Mouse (Mus musculus) thymus, postnatal 36 days (tissue): ENCODE measurements around the gene Dab1.

Source experiments
- DNase-seq, 2 experiments: peaks; one replicate each; pipeline ENCODE4 v3.0.0; 2022; ENCODE audit warnings: mixed read lengths in 2 of 2

The Dab1 gene

GRCm38 (mm10) chr4:104114006-104114361 lies 494.8 kb downstream of the Dab1 start:
- DNase-seq: no peak

- DNase-seq: no peak
These were observed 500.9 kb downstream of the Dab1 start for GRCm38 (mm10) chr4:104120108-104120507.

- no peak for DNase-seq
These were observed 502.8 kb downstream of the Dab1 start for GRCm38 (mm10) chr4:104121959-104122358.

- no peak for DNase-seq
These were observed 503.2 kb downstream of the Dab1 start for GRCm38 (mm10) chr4:104122364-104122763.

GRCm38 (mm10) chr4:104153637-104154036 lies 534.5 kb downstream of the Dab1 start:
- no peak for DNase-seq

GRCm38 (mm10) chr4:104178067-104178466 lies 558.9 kb downstream of the Dab1 start:
- no peak for DNase-seq

DNA sequence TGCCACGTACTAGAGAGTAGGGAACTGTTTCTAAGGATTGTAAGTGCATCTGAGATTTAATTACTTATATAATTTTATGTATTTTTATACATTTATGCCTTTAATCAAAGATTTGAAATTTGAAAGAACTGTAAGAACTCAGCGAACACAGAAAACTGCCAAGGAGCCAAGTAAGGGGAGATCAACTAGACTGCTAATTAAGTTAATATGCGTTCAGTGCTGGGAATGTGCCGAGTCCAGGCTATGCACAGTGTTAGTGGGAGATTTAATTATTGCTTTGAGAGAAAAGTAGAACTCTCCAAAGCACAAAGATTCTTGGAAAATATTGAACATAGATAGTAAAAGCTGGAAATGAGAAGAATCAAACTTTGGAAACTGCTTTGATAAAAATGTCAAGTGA lies 567.2 kb downstream of the Dab1 start:
- DNase-seq: no peak

GRCm38 (mm10) chr4:104198635-104199034 lies 579.5 kb downstream of the Dab1 start:
- no peak for DNase-seq

DNA sequence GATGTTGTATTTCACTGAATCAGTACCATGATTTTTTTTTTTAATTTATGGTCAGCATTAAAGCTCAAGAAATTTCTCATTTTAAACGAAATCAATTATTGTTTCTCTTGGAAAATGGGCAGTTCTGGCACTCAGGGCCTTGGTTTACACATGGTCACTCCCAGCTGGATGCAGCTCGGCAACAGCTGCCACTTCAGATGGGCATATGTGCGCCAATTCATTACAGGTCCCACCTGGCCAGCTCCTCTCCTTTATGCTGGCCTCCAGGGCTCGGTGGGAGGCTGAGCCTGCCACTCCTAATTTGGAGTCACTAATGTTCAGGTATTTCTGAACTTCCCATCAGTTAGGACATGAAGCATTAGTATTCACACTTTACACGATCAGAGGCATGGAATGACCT lies 582.5 kb downstream of the Dab1 start:
- DNase-seq: no peak

DNA sequence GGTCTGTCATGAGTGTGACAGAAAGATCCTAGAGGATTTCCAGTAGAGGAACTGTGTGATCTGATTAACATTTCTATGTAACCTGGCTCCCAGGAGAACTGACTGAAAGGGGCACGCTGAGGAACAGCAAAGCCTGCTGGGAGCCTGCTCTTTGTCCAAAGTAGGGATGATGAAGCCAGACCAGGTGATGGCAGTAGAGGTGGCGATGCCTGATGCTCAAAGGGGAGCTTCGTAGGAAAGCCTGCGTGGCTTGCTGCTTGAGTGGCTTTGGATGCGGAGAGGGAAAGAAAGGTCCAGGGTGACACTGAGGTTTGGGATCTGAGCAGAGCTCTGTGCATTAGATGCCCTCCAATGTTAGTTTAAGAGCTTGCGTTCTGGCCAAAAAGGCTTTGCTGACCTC lies 584.9 kb downstream of the Dab1 start:
- no peak for DNase-seq

- DNase-seq: no peak
These were observed 587.5 kb downstream of the Dab1 start for GRCm38 (mm10) chr4:104206639-104207038.

- DNase-seq: no peak
These were observed 589.9 kb downstream of the Dab1 start for GRCm38 (mm10) chr4:104209081-104209480.

DNA sequence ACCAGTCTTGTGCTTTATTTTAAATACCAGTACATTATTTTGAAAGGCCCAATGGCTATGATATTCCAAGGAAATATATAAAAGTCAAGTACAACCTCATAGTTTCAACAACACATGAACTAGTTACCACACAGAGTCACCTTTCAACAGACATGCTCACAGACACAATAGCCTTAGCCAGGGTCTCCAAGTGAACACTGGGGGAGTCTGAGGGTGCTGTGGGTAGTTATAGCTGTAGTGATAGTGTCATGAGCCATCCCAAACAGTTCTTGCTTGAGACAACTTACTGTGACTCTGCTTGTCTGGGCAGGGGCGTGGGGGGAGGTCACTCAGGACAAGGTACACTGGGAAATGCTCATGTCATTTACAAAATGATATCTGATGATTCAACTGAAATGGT lies 591.6 kb downstream of the Dab1 start:
- no peak for DNase-seq

- DNase-seq: no peak
These were observed 592.6 kb downstream of the Dab1 start for GRCm38 (mm10) chr4:104211531-104212455.

DNA sequence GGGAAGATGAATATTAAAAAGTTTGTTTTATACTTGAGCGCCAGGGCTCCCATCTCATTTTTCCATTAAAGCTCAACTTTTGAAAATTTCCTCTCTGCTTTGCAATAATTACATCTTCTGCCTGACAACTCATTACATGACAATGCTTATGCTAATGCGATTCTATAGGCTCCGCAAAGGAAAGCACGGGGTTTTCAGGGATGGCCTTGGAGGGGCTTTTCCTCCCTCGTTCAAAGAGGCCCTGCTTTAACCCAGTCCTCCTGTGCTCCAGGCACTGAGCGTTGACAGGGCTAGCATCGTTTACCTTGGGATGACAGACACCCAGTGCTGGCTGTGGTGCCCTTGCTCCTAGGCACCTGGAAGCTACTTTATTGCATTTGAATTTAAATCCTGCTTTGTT lies 595.6 kb downstream of the Dab1 start:
- no peak for DNase-seq

GRCm38 (mm10) chr4:104217336-104217735 lies 598.2 kb downstream of the Dab1 start:
- DNase-seq: no peak

DNA sequence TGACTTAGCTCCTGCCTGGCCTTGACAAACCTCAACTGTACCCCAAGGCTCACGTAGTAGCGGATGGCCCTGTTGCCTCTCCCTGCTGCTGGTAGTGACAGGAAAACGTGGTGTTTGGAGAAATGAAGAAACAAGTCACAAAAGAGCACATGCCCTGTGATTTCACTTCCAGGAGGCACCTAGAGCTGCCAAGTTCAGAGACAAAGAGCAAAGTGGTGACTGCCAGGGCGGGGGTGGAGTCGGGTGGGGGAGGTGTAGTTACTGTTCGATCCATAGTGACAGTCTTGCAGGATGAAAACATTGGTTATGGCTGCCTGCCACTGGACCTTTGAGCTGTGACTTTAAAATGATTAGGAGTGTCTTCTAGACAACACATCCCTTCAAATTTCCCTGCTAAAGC lies 599.6 kb downstream of the Dab1 start:
- DNase-seq: no peak

DNA sequence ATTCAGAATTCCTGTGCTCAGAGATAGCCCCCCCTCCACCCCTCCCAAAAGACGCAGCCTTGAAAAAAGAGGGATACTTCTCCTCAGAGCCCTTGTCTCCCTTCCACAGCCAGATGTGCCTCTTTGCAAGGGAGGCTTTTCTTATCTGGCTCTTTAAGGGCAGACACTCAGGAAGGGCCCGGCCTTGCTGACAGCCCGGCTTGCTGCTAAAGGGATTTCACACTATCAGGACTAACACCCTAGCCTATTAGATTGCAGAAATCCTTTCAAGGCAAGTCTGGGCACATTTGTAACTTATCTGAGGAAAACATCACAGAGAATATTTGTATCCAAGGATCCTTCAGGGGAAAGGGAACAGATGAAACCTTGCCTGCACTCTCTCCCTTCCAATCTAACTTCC lies 600.9 kb downstream of the Dab1 start:
- DNase-seq: no peak

DNA sequence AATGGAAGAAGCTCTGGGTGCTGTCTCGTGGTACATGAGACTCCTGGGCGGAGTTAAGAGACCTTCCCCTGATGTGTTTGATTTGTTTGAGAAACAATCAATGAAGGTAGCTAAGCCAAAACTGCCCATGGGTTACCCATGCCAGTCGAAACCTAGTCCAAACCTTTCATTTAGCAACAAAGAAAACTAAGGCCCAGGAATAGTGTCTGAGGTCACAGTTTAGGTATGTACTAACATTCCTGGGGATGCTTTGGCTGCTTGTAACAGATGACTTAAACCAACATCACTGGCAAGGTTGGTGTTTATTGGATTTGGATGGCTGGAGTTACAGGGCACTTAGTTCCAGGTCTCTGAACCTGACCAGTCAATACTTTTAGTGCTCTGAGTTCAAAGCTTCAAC lies 610.1 kb downstream of the Dab1 start:
- DNase-seq: no peak

DNA sequence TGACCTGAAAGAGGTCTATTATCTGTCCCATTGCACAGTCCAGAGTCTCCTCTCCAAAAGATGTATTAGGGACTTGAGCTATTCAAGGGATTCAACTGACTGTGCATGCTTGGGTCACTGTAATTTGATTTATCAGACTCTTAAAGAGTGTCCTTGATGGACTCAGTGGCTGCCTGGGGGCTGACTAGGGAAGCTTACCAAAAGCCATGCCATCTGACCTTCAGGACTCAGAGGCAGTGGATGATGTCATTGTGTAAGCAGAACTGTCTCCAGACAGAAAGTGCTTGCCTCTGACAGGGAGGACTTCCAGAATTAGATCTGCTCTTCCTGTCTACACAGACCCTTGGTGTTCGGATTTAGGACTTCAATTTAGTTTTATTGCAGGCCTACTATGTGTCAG lies 627.3 kb downstream of the Dab1 start:
- DNase-seq: no peak

GRCm38 (mm10) chr4:104249462-104249861 lies 630.3 kb downstream of the Dab1 start:
- no peak for DNase-seq

GRCm38 (mm10) chr4:104257776-104258175 lies 638.6 kb downstream of the Dab1 start:
- DNase-seq: no peak

DNA sequence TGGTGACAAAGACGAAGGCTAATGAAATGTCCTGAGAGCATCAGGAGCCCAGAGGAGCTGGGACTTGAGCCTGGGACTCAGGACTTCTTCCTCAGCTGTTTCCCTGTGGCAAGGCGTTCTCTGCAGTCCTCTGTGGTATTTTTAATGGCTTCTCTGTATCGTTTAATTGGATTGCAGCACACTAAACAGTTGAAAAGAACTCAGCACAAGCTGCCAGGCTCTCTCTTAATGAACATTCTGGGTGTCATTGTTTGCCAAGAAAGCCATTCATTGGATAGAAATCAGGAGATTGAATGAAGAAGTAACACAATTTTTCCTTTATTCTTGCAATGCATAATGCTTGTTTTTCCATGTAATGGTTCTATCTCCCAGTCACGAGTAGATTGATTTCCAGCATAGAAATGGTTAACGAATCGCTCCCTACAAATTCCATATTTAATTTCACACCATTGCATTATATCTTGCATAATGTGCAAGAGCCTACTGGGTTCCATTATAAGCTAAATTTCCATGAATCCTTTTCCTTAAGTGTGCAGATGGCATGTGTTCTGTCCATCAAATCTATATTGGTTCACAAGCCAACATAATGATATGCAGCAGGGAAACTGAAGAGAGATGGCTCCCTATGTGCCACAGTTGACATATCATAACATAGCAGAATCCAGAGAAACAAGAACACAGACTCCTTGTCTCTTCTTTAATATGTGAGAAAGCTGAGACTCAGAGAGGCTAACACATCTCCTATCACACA lies 650.4 kb downstream of the Dab1 start:
- DNase-seq: no peak

- DNase-seq: no peak
These were observed 651.0 kb downstream of the Dab1 start for GRCm38 (mm10) chr4:104270173-104270557.
